Mouse (Mus musculus): ENCODE data around the gene Hpgds. TPM values are rescaled to one million over a fixed set of nuclear protein-coding genes. Genes with fewer than 3 reads are reported as not detected.

Hpgds gene
- total RNA-seq (2022): 1 to 10 TPM in 3 of 4 experiments, under 1 TPM in 1; 0.54 to 2.3 (median 1.3) TPM

GRCm38 (mm10) chr6:65144621-65145205 lies at the start of gene Hpgds:
Gene Hpgds (minus strand): TSS chr6:65144908.
- DNase-seq (ENCODE audit: low spot score): peak; percentile 5

DNA sequence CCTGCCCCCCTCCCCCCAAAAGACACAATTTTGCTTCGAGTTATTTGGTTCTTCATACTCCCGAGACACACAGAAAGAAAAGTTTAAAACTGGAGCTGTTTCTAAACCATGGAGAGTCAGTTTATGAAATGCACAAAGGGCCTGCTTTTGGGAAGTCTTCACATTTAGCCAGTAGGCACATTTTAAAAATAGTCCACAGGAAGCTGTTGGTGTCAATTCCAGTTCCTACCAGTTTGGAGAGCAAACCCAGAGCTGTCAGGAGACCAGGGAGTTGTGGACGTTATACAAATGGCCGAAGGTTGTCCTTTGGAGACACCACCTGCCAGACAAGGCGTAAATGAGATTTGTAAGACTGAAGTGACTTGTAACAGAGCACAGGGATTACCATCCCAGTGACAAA lies 20.3 kb upstream of the Hpgds start:
- DNase-seq (ENCODE audit: low spot score): peak; percentile 15

GRCm38 (mm10) chr6:65164137-65164536 lies 19.4 kb upstream of the Hpgds start:
- DNase-seq (ENCODE audit: low spot score): peak; percentile 21

GRCm38 (mm10) chr6:65159381-65159942 lies 14.8 kb upstream of the Hpgds start:
- no peak for DNase-seq (ENCODE audit: low spot score)

DNA sequence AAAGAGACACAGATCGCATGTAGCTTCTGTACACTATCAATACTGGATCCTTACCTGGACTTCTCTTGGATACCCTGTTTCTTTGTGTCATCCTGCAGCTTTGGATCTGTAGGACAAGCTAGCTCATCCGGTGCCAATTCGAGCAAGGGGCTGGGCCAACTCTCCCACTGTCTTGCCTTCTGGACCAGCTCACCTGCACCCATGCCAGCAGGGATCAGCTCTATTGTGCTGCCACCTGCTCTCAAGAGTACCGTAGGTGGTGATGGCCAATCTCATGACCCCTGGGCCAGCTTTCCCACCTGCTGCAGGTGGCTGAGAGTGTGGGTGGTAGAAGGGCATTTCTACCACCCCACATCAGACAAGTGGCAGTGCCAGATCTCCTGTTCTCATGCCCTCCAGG lies 12.3 kb upstream of the Hpgds start:
- no peak for DNase-seq (ENCODE audit: low spot score)

- no peak for DNase-seq (ENCODE audit: low spot score)
These were observed 8.9 kb upstream of the Hpgds start for GRCm38 (mm10) chr6:65153570-65153969.

GRCm38 (mm10) chr6:65150703-65151102 lies 6.0 kb upstream of the Hpgds start:
- DNase-seq (ENCODE audit: low spot score): no peak

- peak; percentile 4 for DNase-seq (ENCODE audit: low spot score)
These were observed 1.7 kb upstream of the Hpgds start for GRCm38 (mm10) chr6:65146363-65146762.

DNA sequence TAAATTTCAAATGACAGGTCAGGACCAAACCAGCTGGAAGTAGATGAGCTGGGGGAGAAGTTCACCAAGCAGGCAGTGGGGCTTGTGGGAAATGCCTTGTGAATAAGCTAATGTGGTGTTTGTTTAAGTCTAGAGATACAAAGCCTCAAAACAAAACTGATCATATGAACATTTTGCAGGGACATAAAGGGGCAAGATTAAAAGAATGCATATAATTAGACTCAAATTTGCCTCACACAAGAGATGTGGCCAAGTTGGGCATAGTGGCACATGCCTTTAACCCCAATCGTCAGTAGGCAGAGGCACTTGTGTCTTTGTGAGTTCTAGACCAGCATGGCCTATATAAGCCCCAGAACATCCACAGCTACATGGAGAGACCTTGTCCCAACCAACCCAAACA lies 2.4 kb downstream of the Hpgds start:
- DNase-seq (ENCODE audit: low spot score): no peak

- DNase-seq (ENCODE audit: low spot score): no peak
These were observed 3.9 kb downstream of the Hpgds start for GRCm38 (mm10) chr6:65140750-65141243.

- no peak for DNase-seq (ENCODE audit: low spot score)
These were observed 4.5 kb downstream of the Hpgds start for GRCm38 (mm10) chr6:65140082-65140749.

DNA sequence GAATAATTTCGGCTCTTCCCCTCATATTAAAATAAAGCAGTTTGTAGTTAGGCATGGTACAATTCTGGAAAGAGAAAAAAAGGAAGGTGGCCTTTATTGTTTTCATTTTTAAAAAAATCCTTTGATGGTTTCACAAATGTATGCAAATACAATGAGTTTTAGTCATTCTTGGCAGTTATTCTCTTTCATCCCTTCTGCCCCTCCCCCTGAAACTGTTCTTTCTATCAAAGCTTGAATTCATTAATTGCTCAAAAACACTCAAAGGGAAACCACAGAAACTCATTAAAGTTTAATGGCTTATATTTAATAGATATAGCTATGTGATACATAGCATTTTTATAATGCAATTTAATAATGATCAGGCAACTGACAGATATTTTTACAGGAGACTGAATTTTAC lies 6.5 kb downstream of the Hpgds start:
- no peak for DNase-seq (ENCODE audit: low spot score)

- no peak for DNase-seq (ENCODE audit: low spot score)
These were observed 6.9 kb downstream of the Hpgds start for GRCm38 (mm10) chr6:65137802-65138201.

GRCm38 (mm10) chr6:65132376-65132775 lies 12.3 kb downstream of the Hpgds start:
- no peak for DNase-seq (ENCODE audit: low spot score)

- DNase-seq (ENCODE audit: low spot score): peak; percentile 18
These were observed 18.5 kb downstream of the Hpgds start for GRCm38 (mm10) chr6:65126074-65126726.

GRCm38 (mm10) chr6:65117540-65117939 lies 27.2 kb downstream of the Hpgds start:
- no peak for DNase-seq (ENCODE audit: low spot score)

- peak; percentile 5 for DNase-seq (ENCODE audit: low spot score)
These were observed 29.8 kb downstream of the Hpgds start for GRCm38 (mm10) chr6:65114902-65115301.

DNA sequence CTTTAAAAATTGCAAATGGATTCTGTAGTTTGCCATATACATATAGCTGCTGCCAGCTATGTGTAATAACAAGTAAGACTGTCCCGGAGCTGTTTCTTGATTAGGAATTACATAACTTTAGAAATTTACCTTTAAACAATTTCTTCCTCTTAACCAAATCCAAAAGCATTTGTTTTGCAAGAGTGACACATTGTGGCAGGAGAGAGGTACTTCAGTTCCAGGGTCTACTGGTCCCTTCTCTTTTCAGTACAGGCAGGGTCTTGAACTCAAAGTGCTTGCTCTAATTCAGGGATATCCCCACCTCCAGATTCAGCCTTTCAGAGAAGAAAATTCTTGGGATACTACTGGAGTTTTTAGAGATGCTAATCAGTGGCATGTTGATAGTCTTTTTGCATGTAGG lies 65.6 kb downstream of the Hpgds start:
- no peak for DNase-seq (ENCODE audit: low spot score)

DNA sequence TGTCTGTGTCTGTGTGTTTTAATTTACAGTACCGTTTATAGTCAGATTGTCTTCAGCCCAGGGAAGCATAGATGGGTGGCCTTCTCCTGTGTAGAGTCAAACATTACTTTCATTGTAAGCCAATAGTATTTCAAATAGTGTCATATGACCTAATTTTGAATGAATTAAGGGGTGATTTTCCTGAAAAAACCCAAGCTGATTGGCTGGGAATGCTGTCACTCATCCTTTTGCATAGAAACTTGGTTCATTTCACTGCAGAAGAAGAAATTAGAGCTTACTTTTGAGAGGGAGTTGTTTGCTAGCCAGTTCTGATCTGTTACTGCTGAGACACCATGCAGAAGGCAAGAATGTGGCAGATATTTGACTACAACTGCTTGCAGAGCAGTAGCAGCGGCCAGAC lies 69.5 kb downstream of the Hpgds start:
- no peak for DNase-seq (ENCODE audit: low spot score)
